Mouse (Mus musculus) NIH3T3 (cell line): ENCODE measurements around the gene Gm17657.

ENCODE experiments used
- DNase-seq: peaks from one replicate; pipeline ENCODE4 v3.0.0-alpha.2; 2012; ENCODE audit warnings: low read depth

The Gm17657 gene

GRCm38 (mm10) chr17:29549543-29550428, at the start of gene Gm17657, which contains the start of gene Tbc1d22b:
Gene Gm17657 (minus strand): TSS chr17:29549638.
Gene Tbc1d22b (plus strand): TSS chr17:29549785.
- peak; percentile 96 for DNase-seq

DNA sequence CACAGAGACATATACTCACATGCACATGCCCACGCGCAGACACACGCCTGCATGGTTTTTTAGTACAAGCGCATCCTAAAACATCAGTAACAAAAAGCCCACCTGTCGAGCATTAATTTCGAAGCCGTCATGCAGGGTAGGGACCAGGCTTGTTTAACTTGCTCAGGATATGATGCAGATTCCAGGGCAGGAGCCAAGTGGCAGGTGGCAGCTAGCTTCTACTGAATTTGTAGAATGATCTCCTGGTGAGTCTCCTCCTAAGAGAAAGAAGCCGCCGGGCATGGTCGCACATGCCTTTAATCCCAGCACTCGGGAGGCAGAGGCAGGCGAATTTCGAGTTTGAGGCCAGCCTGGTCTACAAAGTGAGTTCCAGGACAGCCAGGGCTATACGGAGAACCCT, 49.6 kb upstream of the Gm17657 start:
- DNase-seq: no peak

- no peak for DNase-seq
These were observed 47.3 kb upstream of the Gm17657 start for GRCm38 (mm10) chr17:29596771-29597132.

DNA sequence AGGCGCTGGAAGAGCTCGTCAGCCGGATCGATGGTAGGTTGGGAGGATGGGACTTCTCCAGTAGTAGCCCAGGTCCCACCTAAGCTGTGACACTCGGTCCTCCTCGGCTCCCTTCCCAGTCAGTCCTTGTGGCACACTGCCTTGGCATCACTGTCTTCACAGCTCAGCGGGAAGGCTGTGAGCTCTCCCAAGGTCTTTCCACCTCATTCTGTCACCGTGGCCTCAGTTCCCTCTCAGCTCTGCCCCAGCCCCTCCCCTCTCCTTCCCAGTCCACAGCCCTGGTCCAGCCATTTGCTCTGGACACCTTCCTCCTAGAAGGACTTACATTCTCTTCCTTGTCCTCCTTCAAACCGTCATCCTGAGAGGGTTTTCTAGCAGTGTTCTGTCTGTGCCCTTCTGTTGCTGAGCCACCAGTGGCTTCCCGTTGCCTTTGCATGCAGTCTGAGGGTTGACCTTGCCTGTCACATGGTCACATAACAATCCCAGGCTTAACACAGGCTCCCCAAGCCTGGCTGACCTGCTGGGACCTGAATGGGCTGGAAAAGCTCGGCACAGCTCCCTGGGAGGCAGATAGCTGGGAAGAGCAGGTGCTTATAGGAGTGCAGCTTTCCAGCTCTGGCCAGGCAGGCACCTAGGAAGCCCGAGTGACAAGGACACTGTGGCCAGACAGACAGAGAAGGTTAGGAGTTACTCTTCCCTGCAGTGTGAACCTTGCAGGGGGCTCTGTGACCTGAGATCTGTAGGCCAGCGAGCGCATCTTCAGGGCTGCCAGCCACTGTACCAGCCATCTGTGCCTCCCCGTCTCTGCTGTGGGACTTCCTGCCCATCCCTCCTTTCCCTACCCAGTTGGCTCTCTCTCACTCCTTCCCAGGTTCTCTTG, 46.7 kb upstream of the Gm17657 start:
- DNase-seq: no peak

DNA sequence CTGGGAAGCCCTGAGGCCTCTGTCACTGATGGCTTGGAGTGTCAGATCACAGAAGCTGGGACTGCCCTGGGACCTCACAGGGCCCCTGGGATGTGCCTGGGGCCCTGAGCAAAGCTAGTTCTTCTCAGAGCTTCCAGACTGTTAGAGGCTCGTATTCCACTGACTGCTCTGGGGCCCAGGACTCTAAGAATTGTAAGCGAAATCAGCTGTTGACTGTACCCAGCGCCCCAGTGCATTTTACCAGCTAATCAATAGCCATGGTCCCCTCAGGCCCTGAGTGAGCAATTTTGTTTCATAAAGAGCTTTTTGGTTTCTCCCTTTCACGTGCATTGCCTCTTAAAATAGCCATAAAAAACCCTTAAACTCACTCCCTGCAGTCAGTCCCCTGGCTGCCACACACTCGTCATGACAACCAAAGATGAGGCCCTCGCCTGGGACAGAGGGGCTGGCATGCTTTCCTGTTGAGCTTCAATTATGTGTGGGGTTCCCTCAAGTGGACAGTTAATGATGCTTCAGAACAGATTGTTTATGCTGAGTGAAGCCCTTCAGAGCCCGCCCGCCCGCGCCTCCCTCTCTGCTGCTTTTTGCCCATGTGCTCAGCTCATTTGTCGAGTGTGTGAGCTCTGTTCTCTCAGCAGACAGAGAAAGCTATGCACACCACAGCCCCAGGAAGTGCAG, 39.9 kb upstream of the Gm17657 start:
- no peak for DNase-seq

- no peak for DNase-seq
These were observed 37.5 kb upstream of the Gm17657 start for GRCm38 (mm10) chr17:29586921-29587320.

DNA sequence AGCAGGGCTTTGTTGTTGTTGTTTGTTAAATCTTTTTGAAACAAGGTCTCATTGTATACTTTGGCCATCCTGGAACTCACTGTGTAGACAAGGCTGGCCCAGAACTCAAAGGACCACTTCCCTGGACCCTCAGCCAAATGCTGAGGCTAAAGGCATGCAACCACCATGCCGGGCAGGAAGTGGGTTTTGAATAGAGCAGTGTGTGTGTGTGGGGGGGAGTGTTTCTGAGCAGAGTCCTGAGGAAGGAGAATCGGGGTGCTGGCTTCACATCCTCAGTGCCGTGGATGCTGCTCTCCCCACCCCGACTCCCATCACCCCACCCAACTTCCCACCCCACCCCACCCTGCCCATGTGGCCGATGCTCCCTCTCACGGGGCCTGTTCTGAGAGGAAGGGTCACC, 36.0 kb upstream of the Gm17657 start:
- DNase-seq: no peak

DNA sequence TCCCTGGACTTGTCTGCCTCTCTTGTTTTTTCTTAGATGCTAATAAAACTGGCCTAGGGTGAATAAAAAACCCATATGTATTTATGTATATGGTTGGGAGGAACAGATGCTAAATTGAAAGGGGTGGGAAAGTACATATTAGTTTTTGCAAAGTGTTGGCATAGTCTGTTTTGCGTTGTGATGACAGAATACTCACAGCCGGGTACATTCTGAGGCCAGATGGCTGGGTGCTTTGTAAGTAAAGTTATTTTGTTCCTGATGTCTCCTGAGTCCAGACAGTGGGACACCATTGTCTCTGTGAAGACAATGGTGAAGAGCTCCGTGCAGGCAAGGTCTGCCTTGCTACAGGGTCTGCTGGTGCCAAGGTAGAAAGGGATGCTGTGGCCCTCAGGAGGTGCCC, 35.3 kb upstream of the Gm17657 start:
- DNase-seq: no peak

DNA sequence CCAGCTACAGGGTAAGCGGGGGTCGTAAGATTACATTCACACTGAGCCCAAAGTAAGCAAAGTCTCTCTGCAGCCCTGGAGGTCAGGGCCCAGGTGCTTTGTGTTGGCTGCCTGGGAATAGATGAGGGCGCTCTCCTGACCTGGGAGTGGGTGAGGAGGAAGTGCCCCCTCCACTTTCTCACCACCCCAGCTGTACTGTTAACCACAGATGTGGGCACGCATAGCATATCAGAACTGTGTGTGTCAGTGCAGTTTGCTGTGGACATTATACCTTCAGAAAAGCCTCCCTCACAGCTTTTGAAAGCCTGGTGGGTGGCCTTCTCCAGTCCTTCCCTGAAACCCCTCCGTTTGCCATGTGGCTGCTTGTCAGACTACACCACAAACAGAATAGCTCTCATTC, 34.9 kb upstream of the Gm17657 start:
- DNase-seq: no peak

DNA sequence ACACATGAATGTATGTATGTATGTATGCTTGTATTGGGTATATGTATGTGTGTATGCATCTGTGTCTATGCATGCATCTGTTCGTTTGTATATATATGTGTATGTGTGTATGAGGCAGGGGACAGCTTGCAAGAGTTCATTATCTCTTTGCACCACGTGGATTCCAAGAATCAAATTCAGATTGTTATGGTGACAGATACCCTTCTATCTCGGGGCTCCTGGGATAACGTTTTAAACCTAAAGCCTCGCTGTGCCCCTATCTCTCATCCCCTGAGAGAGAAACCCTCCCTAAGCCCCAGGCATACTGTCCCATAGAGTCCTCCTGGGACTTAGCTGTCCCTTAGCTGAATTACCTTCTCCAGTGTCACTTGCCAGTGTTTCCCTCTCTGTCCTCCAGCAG, 34.1 kb upstream of the Gm17657 start:
- no peak for DNase-seq

GRCm38 (mm10) chr17:29579579-29580126, 30.2 kb upstream of the Gm17657 start:
- DNase-seq: no peak

GRCm38 (mm10) chr17:29569831-29570230, 20.4 kb upstream of the Gm17657 start:
- no peak for DNase-seq

DNA sequence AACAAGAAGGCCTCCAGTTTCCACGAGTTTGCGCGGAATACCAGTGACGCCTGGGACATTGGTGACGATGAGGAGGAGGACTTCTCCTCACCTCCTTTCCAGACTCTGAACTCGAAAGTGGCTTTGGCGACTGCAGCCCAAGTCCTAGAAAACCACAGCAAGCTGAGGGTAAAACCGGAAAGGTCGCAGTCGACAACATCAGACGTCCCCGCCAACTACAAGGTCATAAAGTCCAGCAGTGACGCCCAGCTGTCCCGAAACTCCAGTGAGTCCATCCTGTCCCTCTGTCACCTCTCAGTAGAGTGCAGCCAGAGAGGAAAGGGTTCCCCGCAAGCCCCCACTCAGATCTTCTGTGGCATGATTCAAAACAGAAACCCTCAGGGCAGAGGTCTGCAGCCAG, 19.0 kb upstream of the Gm17657 start:
- no peak for DNase-seq

DNA sequence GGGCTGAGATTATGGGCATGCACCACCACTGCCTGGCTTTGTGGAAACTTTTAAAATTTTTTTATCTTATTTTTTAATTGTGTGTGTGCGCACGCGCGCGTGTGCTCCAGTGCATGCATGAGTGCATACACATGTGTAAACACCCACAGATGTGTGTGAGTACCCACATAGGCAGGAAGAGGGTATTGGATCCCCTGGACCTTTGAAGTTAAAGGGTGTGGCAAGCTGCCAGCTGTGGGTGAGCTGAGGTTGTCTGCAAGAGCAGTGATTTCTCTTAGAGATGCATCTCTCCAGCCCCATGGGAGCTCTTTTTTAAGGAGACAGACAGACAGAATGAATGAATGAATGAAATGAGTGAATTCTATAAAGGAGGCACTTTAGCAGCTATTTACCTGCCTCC, 16.1 kb upstream of the Gm17657 start:
- no peak for DNase-seq

- DNase-seq: no peak
These were observed 9.0 kb upstream of the Gm17657 start for GRCm38 (mm10) chr17:29558476-29558875.

DNA sequence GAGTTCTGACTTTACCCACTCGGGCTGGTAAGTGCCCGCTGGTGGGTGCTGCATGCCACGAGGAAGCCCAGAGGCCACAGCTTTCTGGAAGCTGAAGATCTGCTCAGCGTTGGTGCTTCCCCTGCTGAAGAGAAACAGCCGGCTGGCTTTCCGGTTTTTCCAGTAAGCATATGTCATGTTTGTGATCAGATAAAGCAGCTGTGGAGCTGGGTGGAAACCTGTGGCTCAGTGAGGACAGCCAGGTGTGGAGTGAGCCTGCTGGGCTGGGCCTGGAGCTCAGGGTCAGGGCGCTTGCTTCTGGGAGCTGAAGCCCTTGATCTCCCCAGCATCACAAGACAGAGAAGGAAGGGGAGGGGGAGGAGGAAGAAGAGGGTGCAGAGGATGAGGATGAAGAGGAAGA, 7.5 kb upstream of the Gm17657 start:
- no peak for DNase-seq

DNA sequence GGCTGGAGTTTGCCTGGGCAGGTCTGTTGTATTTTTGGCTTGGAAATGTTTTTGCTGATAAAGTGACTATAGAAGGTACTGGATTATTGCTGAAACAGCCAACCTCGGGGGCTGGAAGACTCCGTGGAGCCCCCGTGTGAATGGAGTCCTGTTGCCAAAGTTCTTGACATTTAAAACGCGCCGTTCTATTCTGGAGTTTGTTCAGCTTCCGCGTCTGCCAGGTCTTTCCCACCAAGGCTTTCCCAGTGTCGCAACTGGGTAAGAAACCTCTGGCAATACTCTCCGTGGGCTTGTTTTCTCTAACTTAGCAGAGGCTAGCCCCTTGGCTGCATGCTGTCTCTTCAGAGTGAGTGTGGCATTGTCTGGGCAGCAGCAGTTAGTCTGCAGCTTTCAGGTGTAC, 7.0 kb upstream of the Gm17657 start:
- no peak for DNase-seq

GRCm38 (mm10) chr17:29554176-29554575, 4.7 kb upstream of the Gm17657 start:
- DNase-seq: no peak

- DNase-seq: no peak
These were observed 2.8 kb upstream of the Gm17657 start, which contains the start of gene Tmem217 for GRCm38 (mm10) chr17:29552162-29552732. Gene Tmem217 (minus strand): TSS chr17:29552385.

- DNase-seq: no peak
These were observed 1.6 kb upstream of the Gm17657 start for GRCm38 (mm10) chr17:29551019-29551418.

- peak; percentile 36 for DNase-seq
These were observed 444 bp downstream of the Gm17657 start for GRCm38 (mm10) chr17:29548994-29549393.

GRCm38 (mm10) chr17:29548494-29548893, 944 bp downstream of the Gm17657 start:
- no peak for DNase-seq
